Mouse (Mus musculus) gastrocnemius, adult 8-10 months (tissue): ENCODE measurements around the gene Tpbgl. TPM values are rescaled to one million over a fixed set of nuclear protein-coding genes. Genes with fewer than 3 reads are reported as not detected.
A peak's percentile ranks its signal among the peaks of the same experiment; 100 is the strongest.

Experiments used
- DNase-seq, 2 experiments: peaks; one replicate each; pipeline ENCODE4 v3.0.0; 2022; ENCODE audit warnings: low spot score in 2 of 2
- total RNA-seq, 4 experiments: library from RNA; stranded (reverse); gene quantifications; 2 replicates each; pipeline ENCODE4 v1.2.4; 2022

Tpbgl gene
- total RNA-seq, 4 experiments from 2014 or later: 52.4 to 77.6 (median 63.1) TPM

- DNase-seq: no peak
Observed at GRCm38 (mm10) chr7:99642078-99642477, 15.2 kb upstream of the Tpbgl start.

- peak; percentile 76 to 90 for DNase-seq
Observed at GRCm38 (mm10) chr7:99641245-99641644, 14.3 kb upstream of the Tpbgl start.

GRCm38 (mm10) chr7:99633966-99634665 lies 7.2 kb upstream of the Tpbgl start:
- DNase-seq: peak; percentile 67 to 84

DNA sequence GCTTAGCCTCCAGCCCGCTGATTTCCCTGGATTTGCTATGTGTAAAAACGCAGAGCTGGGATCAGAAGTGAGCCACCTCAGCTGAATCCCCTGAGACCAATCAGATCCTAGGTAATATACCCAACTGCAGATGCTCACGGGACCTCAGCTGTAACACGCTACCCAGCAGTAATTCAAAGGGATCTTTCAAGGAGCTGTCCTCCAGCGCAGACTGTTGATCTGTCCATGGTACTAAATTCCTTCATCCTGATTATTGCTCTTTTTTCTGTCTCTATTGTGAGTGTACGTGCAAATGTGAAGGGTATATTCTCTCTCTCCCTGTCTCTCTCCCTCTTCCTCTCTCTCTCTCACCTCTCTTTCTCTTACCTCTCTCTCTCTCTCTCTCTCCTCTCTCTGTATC lies 5.4 kb upstream of the Tpbgl start:
- no peak for DNase-seq

DNA sequence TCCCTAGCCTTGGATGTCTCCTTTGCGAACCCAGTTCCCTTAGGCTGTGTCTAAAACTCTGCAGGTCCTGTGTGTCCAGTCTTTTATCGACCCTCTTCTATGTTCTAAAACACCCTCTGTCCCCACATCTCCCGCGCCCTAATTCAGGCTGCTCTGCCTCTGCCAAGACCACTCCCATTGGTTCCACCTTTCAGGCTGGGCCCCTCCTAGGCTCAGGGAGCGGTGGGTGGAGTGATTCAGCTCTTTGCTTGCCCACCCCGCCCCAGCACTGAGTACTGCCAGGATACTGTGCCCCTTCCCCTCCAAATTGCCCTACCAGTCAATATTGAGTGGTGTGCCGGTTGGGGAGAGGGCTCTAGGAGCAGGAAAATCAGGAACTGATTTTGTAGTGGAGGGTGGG lies 463 bp upstream of the Tpbgl start:
- DNase-seq: no peak

DNA sequence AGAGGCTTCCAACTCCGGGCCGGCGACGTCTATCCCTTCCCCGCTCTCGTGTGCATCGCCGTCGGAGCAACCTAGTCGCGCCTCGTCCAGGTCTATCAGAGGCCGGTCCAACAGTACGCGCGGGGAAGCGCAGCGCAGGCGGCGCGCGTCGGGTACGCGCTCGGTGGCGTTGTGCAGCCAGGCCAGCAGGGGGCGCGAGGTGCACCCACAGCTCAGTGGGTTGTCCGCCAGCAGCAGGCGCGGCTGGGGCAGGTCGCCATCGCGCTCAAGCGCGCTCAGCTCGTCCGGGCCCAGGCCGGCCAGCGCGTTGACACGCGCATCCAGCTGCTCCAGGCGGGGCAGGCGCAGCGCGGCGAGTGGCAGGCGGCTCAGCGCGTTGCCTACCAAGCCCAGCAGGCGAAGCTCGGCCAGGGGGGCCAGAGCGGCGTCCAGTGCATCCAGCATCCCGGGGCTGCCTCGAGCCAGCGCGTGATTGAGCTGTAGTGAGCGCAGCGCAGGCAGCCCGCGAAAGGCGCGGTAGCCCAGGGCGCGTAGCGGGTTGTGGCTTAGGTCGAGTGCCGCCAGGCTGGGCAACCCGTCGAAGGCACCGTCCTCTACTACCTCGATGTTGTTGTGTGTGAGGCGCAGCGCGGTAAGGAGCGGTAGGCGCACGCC lies 1.1 kb downstream of the Tpbgl start:
- peak; percentile 88 to 95 for DNase-seq

GRCm38 (mm10) chr7:99618860-99619259 lies 8.0 kb downstream of the Tpbgl start:
- DNase-seq: no peak

DNA sequence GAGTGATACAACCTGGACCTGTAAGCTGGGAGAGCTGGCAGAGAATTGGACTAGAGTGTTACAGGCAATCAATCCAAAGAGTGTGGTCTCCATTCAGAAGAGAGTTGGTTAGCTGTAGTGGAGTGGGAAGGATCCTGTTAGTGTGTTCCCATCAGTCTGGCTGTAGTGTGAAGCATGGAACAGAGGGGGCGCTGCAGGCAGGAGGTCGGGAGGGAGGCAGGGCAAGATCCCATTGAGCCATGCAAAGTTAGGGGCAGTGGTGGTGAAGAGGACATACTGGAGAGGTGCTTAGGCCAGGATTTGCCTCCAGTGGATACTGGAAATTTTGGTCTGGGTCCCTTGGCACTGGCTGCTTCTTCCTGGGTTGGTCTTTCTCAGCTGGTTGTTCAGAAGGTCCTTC lies 8.6 kb downstream of the Tpbgl start:
- DNase-seq: no peak

DNA sequence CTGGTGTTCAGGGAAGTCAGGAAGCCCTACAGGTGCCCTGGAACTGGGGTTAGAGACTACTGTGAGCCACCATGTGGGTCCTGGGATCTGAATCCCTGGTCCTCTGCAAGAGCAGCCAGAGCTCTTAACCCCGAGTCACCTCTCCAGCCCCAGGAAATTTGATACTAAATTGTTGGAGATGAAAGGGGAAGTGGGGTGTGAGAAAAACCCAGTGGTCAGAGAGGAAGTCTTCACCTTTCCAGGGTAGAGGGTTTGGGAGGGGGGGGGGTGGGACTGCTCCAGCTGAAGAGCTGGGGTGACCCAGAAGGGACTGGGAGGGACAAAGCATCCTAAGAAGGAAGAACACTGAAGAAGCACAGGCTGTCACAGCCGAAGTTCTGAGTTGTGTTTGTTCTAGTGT lies 19.3 kb downstream of the Tpbgl start:
- no peak for DNase-seq

- no peak for DNase-seq
Observed at GRCm38 (mm10) chr7:99606766-99607165, 20.1 kb downstream of the Tpbgl start.

DNA sequence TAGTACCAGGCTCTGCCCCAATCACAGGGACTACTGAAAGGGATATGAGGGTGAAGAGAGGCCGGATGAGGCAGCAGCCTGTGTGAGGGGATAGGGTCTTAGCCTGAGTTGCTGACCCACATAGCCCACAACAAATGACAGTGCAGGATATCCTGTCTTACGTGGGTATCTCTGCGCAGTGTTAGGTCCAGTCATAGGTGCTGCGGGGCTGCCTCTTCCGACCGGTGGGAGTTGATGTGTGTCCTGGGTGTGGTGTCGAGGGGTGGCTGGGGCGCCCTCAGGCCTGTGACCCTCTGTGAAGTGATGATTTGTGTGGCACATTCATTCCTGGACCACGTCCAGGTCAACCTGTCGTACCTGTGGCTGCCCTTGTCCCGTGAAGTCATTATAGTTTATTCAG lies 20.6 kb downstream of the Tpbgl start:
- no peak for DNase-seq

GRCm38 (mm10) chr7:99605058-99605457 lies 21.8 kb downstream of the Tpbgl start:
- no peak for DNase-seq

- no peak for DNase-seq
Observed at GRCm38 (mm10) chr7:99603875-99604662, 22.8 kb downstream of the Tpbgl start.

- DNase-seq: no peak
Observed at GRCm38 (mm10) chr7:99598722-99599121, 28.2 kb downstream of the Tpbgl start.

- DNase-seq: no peak
Observed at GRCm38 (mm10) chr7:99593868-99594803, 32.8 kb downstream of the Tpbgl start.

GRCm38 (mm10) chr7:99592669-99593068 lies 34.2 kb downstream of the Tpbgl start:
- no peak for DNase-seq

GRCm38 (mm10) chr7:99590646-99591045 lies 36.3 kb downstream of the Tpbgl start:
- DNase-seq: no peak

DNA sequence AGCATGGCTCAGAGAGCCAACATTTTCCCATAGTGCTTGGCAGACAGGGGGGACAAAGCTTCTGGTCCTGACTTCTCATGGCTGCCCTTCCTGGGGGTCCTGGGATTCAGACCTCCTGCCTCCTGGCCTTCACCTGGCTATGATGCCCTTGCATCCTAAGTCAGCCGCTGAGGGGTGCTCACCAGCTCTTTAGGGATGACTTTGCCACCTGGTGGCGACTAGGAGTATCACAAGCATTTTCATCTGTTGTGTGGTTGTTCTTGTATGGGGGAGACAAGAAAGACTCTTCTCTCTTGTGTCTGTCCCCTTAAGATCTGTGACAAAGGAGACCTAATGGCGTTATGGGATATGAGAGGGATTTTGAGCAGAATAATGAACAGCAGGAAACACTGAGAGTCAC lies 36.8 kb downstream of the Tpbgl start:
- DNase-seq: peak; percentile 24 to 42

- DNase-seq: no peak
Observed at GRCm38 (mm10) chr7:99585976-99586375, 40.9 kb downstream of the Tpbgl start.

DNA sequence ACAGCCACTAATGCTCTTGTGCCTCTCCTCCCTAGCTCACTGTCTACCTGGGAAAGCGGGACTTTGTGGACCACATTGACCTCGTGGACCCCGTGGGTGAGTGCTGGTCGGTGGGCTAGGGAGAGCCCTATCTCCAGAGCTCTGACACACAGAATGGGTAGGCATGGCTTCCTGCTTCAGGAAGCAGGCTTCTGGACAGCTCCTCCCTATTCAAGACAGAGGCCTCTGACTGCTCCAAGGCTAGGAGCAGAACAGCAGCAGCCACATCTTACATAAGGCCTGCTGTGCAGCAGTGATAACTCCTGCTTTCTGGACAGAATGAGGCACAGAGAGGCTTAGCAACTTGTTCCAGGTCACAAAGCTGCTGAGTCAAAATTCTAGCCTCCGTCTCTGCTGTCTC lies 43.3 kb downstream of the Tpbgl start:
- no peak for DNase-seq

DNA sequence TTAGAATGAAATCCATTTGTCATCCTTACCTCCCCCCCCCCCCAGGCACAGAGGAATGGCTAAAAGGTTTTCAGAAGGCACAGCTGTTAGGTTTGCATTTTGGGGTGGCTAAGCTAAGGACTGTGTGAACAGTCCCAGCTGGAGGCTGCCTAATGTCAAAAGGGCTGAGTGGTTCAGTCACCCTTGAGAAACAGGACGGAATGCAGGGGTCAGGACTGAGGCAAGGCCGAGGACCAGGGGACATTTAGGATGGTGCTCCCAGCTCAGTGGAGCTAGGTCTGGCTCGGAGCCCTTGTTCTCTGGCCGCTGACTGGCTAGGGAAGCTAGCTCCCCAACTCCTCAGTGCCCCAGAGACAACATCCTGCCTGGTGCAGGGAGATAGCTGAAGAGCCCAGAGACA lies 44.0 kb downstream of the Tpbgl start:
- no peak for DNase-seq
